Mouse (Mus musculus): Measurements from ENCODE around the gene Aftph.

Gene Aftph

GRCm38 (mm10) chr11:20647902-20648625 lies 93.3 kb downstream of the Aftph start:
- peak; percentile 70 for ATAC-seq (ENCODE audit: low TSS enrichment)

- ATAC-seq (ENCODE audit: low TSS enrichment), result peak; percentile 50
Observed at GRCm38 (mm10) chr11:20646986-20647726, 94.2 kb downstream of the Aftph start.

- ATAC-seq (ENCODE audit: low TSS enrichment), result no peak
Observed at GRCm38 (mm10) chr11:20646142-20646541, 95.2 kb downstream of the Aftph start.

- ATAC-seq (ENCODE audit: low TSS enrichment), result no peak
Observed at GRCm38 (mm10) chr11:20645521-20645920, 95.9 kb downstream of the Aftph start.

- ATAC-seq (ENCODE audit: low TSS enrichment), result no peak
Observed at GRCm38 (mm10) chr11:20644872-20645271, 96.5 kb downstream of the Aftph start.

- ATAC-seq (ENCODE audit: low TSS enrichment), result no peak
Observed at GRCm38 (mm10) chr11:20644166-20644565, 97.2 kb downstream of the Aftph start.

GRCm38 (mm10) chr11:20643161-20643560 lies 98.2 kb downstream of the Aftph start:
- ATAC-seq (ENCODE audit: low TSS enrichment), result no peak

GRCm38 (mm10) chr11:20642321-20642720 lies 99.1 kb downstream of the Aftph start:
- ATAC-seq (ENCODE audit: low TSS enrichment), result no peak

GRCm38 (mm10) chr11:20639918-20640447 lies 101.4 kb downstream of the Aftph start:
- no peak for ATAC-seq (ENCODE audit: low TSS enrichment)

GRCm38 (mm10) chr11:20638841-20639240 lies 102.5 kb downstream of the Aftph start:
- peak; percentile 38; the same call in 1 of the 2 replicates for ATAC-seq (ENCODE audit: low TSS enrichment)

- ATAC-seq (ENCODE audit: low TSS enrichment), result no peak
Observed at GRCm38 (mm10) chr11:20637060-20637459, 104.3 kb downstream of the Aftph start.

GRCm38 (mm10) chr11:20636114-20636513 lies 105.3 kb downstream of the Aftph start:
- no peak for ATAC-seq (ENCODE audit: low TSS enrichment)

GRCm38 (mm10) chr11:20635646-20636045 lies 105.7 kb downstream of the Aftph start:
- no peak for ATAC-seq (ENCODE audit: low TSS enrichment)

All from frontal cortex, adult (tissue).